Mouse (Mus musculus): Measurements from ENCODE around the gene Dot1l. TPM values are rescaled to one million over a fixed set of nuclear protein-coding genes. Genes with fewer than 3 reads are reported as not detected.

Gene Dot1l
- polyA plus RNA-seq, 1 experiment from 2014 or later: 23.9 TPM

- H3K4me3 ChIP-seq (ENCODE audit: low read depth, low read length): no peak overlapping the region
- WGBS: 94% methylated on average over 2 of the region's 2 CpGs
- ATAC-seq (ENCODE audit: insufficient read depth, low FRiP score, low TSS enrichment) (no peak), DNase-seq (ENCODE audit: low spot score) (no peak)
- H3K27me3 ChIP-seq (ENCODE audit: control insufficient read depth, insufficient read depth, low read length): no peaks in the 10 kb centered on the region
- no peaks in the 10 kb centered on the region for H3K9me3 ChIP-seq (ENCODE audit: control insufficient read depth, low read length)
- H3K9ac ChIP-seq (ENCODE audit: low read length): no peak overlapping the region
- peaks cover 14% of the 10 kb centered on the region for H3K36me3 ChIP-seq (ENCODE audit: control insufficient read depth, insufficient read depth, low read length)
- H3K27ac ChIP-seq (ENCODE audit: low read depth, low read length): no peak overlapping the region
- H3K4me2 ChIP-seq (ENCODE audit: low read depth): no peak overlapping the region
- peaks cover 2% of the 10 kb centered on the region; the same call in 1 of the 2 replicates for H3K4me1 ChIP-seq (ENCODE audit: control insufficient read depth, insufficient read depth, low read length)
These were observed 8.5 kb downstream of the Dot1l start for GRCm38 (mm10) chr10:80763502-80763901.

- Histone ChIP-seq H3K4me1 (ENCODE audit: control insufficient read depth, insufficient read depth, low read length) (peaks cover 2% of the 10 kb centered on the region; the same call in 1 of the 2 replicates), H3K9ac (ENCODE audit: low read length) (no peak overlapping the region), H3K36me3 (ENCODE audit: control insufficient read depth, insufficient read depth, low read length) (peaks cover 18% of the 10 kb centered on the region), H3K4me3 (ENCODE audit: low read depth, low read length) (no peak overlapping the region), H3K27ac (ENCODE audit: low read depth, low read length) (no peak overlapping the region), H3K27me3 (ENCODE audit: control insufficient read depth, insufficient read depth, low read length) (no peaks in the 10 kb centered on the region), H3K4me2 (ENCODE audit: low read depth) (no peak overlapping the region), H3K9me3 (ENCODE audit: control insufficient read depth, low read length) (no peaks in the 10 kb centered on the region)
- DNase-seq (ENCODE audit: low spot score) (no peak), ATAC-seq (ENCODE audit: insufficient read depth, low FRiP score, low TSS enrichment) (no peak)
- WGBS: 100% methylated on average over 2 of the region's 2 CpGs
These were observed 10.7 kb downstream of the Dot1l start for GRCm38 (mm10) chr10:80765746-80766145.

DNA sequence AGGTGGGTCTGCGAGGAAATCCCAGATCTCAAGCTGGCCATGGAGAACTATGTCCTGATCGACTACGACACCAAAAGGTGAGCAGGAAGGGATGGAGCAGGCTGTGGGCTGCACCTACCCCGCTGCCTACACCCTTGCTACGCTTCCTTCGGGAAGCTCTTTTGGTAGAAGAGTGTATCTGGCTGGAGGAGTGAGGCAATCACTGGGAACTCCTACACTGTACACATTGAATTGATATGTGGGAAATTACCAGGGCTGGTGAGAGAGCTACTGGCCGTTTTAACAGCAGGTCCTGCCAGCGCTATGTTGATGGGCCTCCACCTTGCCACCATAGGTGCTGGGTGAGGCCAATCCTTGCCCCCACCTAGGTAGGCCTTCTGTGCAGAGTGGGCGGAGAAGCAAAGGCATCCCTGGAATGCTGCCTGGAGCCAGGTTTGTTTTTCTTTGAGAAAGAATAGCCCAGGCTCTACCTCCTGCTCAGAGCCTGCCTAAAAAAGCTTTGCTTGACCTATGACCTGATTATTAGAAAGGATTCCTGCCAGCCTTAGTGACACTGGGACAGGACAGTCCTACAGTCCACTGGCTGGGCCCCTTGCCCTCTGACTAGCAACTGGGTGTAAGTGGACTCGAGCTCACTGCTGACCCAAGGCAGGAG, 11.3 kb downstream of the Dot1l start:
- 90% methylated on average over 10 of the region's 10 CpGs for WGBS
- ATAC-seq (ENCODE audit: insufficient read depth, low FRiP score, low TSS enrichment) (no peak), DNase-seq (ENCODE audit: low spot score) (no peak)
- Histone ChIP-seq H3K9ac (ENCODE audit: low read length) (no peak overlapping the region), H3K27ac (ENCODE audit: low read depth, low read length) (no peak overlapping the region), H3K4me1 (ENCODE audit: control insufficient read depth, insufficient read depth, low read length) (peaks cover 2% of the 10 kb centered on the region; the same call in 1 of the 2 replicates), H3K4me3 (ENCODE audit: low read depth, low read length) (no peak overlapping the region), H3K27me3 (ENCODE audit: control insufficient read depth, insufficient read depth, low read length) (no peaks in the 10 kb centered on the region), H3K9me3 (ENCODE audit: control insufficient read depth, low read length) (no peaks in the 10 kb centered on the region), H3K36me3 (ENCODE audit: control insufficient read depth, insufficient read depth, low read length) (peaks cover 21% of the 10 kb centered on the region), H3K4me2 (ENCODE audit: low read depth) (no peak overlapping the region)

DNA sequence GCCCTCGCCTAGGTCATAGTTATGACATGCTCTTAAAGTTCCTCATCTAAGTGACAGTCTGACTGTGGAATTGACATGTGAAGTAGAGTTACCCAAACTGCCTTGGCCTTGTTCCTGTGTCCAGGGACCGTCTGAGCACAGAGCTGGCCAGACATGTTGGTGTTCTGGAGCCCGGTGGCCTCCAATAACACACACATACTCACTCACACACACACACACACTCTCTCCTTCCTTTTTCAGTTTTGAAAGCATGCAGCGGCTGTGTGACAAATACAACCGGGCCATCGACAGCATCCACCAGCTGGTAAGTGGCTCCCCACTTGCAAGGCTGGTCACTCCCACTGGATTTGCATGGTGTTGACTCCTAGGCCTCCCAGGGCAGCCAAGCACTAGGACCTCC, 13.4 kb downstream of the Dot1l start:
- Histone ChIP-seq H3K4me2 (ENCODE audit: low read depth) (no peak overlapping the region), H3K27me3 (ENCODE audit: control insufficient read depth, insufficient read depth, low read length) (no peaks in the 10 kb centered on the region), H3K27ac (ENCODE audit: low read depth, low read length) (no peak overlapping the region), H3K4me3 (ENCODE audit: low read depth, low read length) (no peak overlapping the region), H3K9ac (ENCODE audit: low read length) (no peak overlapping the region), H3K36me3 (ENCODE audit: control insufficient read depth, insufficient read depth, low read length) (peaks cover 33% of the 10 kb centered on the region), H3K9me3 (ENCODE audit: control insufficient read depth, low read length) (no peaks in the 10 kb centered on the region), H3K4me1 (ENCODE audit: control insufficient read depth, insufficient read depth, low read length) (no peaks in the 10 kb centered on the region; the same call in 1 of the 2 replicates)
- ATAC-seq (ENCODE audit: insufficient read depth, low FRiP score, low TSS enrichment) (no peak), DNase-seq (ENCODE audit: low spot score) (no peak)
- 91% methylated on average over 6 of the region's 6 CpGs for WGBS

GRCm38 (mm10) chr10:80773816-80774215, 18.8 kb downstream of the Dot1l start:
- H3K27me3 ChIP-seq (ENCODE audit: control insufficient read depth, insufficient read depth, low read length): no peaks in the 10 kb centered on the region
- peaks cover 31% of the 10 kb centered on the region for H3K36me3 ChIP-seq (ENCODE audit: control insufficient read depth, insufficient read depth, low read length)
- H3K4me1 ChIP-seq (ENCODE audit: control insufficient read depth, insufficient read depth, low read length): no peaks in the 10 kb centered on the region
- no peak for ATAC-seq (ENCODE audit: insufficient read depth, low FRiP score, low TSS enrichment)
- H3K9me3 ChIP-seq (ENCODE audit: control insufficient read depth, low read length): no peaks in the 10 kb centered on the region
- H3K27ac ChIP-seq (ENCODE audit: low read depth, low read length): no peak overlapping the region
- 87% methylated on average over 5 of the region's 5 CpGs for WGBS
- no peak overlapping the region for H3K4me3 ChIP-seq (ENCODE audit: low read depth, low read length)
- no peak overlapping the region for H3K4me2 ChIP-seq (ENCODE audit: low read depth)
- H3K9ac ChIP-seq (ENCODE audit: low read length): no peak overlapping the region
- DNase-seq (ENCODE audit: low spot score): no peak

DNA sequence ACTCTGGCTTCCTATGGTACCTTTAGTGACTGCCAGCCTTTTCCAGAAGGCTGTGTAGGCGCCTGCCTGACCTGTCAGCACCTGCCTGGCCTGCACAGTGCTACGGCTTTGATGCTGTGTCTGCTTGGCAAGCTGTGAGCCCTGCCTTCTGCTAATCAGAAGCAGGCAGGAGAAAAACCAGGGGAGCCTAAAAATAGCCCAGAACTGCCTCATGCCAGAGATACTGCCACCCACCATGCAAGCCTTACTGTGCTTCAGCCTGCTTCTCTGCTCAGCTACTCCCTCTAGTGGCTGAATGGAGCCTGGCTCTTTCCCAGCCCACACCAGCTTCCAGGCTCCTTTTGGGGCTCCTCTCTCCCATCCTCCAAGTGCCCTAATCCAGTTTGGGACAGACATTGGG, 19.5 kb downstream of the Dot1l start:
- Histone ChIP-seq H3K9ac (ENCODE audit: low read length) (no peak overlapping the region), H3K27ac (ENCODE audit: low read depth, low read length) (no peak overlapping the region), H3K4me3 (ENCODE audit: low read depth, low read length) (no peak overlapping the region), H3K27me3 (ENCODE audit: control insufficient read depth, insufficient read depth, low read length) (no peaks in the 10 kb centered on the region), H3K9me3 (ENCODE audit: control insufficient read depth, low read length) (no peaks in the 10 kb centered on the region), H3K4me2 (ENCODE audit: low read depth) (no peak overlapping the region), H3K4me1 (ENCODE audit: control insufficient read depth, insufficient read depth, low read length) (no peaks in the 10 kb centered on the region), H3K36me3 (ENCODE audit: control insufficient read depth, insufficient read depth, low read length) (peaks cover 33% of the 10 kb centered on the region)
- DNase-seq (ENCODE audit: low spot score): peak; percentile 69
- 67% methylated on average over 2 of the region's 2 CpGs for WGBS
- ATAC-seq (ENCODE audit: insufficient read depth, low FRiP score, low TSS enrichment): no peak; the same call in 1 of the 2 replicates

DNA sequence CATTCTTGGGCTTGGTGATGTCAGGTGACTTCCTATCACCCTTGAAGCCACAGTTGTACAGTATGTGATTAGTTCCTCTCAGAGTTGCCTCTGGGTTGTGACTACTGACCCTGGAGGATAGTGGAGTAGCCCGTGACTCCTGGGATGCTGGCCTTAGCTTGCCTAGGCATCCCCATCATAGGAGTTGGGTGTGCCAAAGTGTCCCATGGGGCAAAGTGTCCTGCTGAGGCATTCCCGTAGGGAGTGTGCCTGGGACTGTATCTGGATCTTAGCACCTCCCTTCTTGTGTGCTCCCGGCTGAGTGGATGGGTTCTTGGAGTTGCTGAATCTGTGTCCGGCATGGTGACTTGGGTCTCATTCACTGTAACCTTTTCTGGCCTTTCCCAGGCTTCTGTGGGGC, 20.0 kb downstream of the Dot1l start:
- no peak overlapping the region for H3K27ac ChIP-seq (ENCODE audit: low read depth, low read length)
- no peak overlapping the region for H3K4me3 ChIP-seq (ENCODE audit: low read depth, low read length)
- H3K9me3 ChIP-seq (ENCODE audit: control insufficient read depth, low read length): no peaks in the 10 kb centered on the region
- no peak overlapping the region for H3K9ac ChIP-seq (ENCODE audit: low read length)
- no peaks in the 10 kb centered on the region for H3K4me1 ChIP-seq (ENCODE audit: control insufficient read depth, insufficient read depth, low read length)
- H3K36me3 ChIP-seq (ENCODE audit: control insufficient read depth, insufficient read depth, low read length): peaks cover 34% of the 10 kb centered on the region
- H3K27me3 ChIP-seq (ENCODE audit: control insufficient read depth, insufficient read depth, low read length): no peaks in the 10 kb centered on the region
- no peak overlapping the region for H3K4me2 ChIP-seq (ENCODE audit: low read depth)
- ATAC-seq (ENCODE audit: insufficient read depth, low FRiP score, low TSS enrichment) (no peak), DNase-seq (ENCODE audit: low spot score) (no peak)
- WGBS: 89% methylated on average over 4 of the region's 4 CpGs

DNA sequence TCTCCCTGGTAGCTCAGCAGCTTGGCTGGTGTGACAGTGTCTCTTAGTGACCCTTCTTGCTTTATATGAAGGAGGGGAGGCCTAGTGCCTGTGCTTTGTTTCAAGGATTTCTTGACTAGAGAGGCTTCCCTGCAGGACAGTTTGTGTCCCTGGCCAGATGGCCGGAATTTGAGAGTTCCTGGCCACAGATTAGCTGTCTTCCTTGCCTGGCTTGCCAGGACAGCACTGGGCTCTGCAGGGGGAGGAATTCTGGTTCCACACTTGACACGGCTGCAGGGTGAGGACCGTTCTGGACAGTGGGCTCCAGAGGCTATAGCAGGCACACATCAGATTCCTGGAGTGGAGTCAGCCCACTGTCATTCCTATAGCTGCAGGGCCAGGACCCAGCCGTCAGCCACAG, 20.7 kb downstream of the Dot1l start:
- 91% methylated on average over 4 of the region's 4 CpGs for WGBS
- ATAC-seq (ENCODE audit: insufficient read depth, low FRiP score, low TSS enrichment) (no peak), DNase-seq (ENCODE audit: low spot score) (no peak)
- H3K4me2 ChIP-seq (ENCODE audit: low read depth): no peak overlapping the region
- no peak overlapping the region for H3K9ac ChIP-seq (ENCODE audit: low read length)
- no peaks in the 10 kb centered on the region for H3K4me1 ChIP-seq (ENCODE audit: control insufficient read depth, insufficient read depth, low read length)
- no peak overlapping the region for H3K27ac ChIP-seq (ENCODE audit: low read depth, low read length)
- no peaks in the 10 kb centered on the region for H3K27me3 ChIP-seq (ENCODE audit: control insufficient read depth, insufficient read depth, low read length)
- peaks cover 34% of the 10 kb centered on the region for H3K36me3 ChIP-seq (ENCODE audit: control insufficient read depth, insufficient read depth, low read length)
- H3K9me3 ChIP-seq (ENCODE audit: control insufficient read depth, low read length): no peaks in the 10 kb centered on the region
- no peak overlapping the region for H3K4me3 ChIP-seq (ENCODE audit: low read depth, low read length)

GRCm38 (mm10) chr10:80776358-80776869, 21.4 kb downstream of the Dot1l start:
- DNase-seq (ENCODE audit: low spot score) (no peak), ATAC-seq (ENCODE audit: insufficient read depth, low FRiP score, low TSS enrichment) (no peak)
- Histone ChIP-seq H3K27ac (ENCODE audit: low read depth, low read length) (no peak overlapping the region), H3K4me2 (ENCODE audit: low read depth) (no peak overlapping the region), H3K36me3 (ENCODE audit: control insufficient read depth, insufficient read depth, low read length) (peaks cover 32% of the 10 kb centered on the region), H3K4me1 (ENCODE audit: control insufficient read depth, insufficient read depth, low read length) (no peaks in the 10 kb centered on the region), H3K9ac (ENCODE audit: low read length) (no peak overlapping the region), H3K9me3 (ENCODE audit: control insufficient read depth, low read length) (no peaks in the 10 kb centered on the region), H3K27me3 (ENCODE audit: control insufficient read depth, insufficient read depth, low read length) (no peaks in the 10 kb centered on the region), H3K4me3 (ENCODE audit: low read depth, low read length) (no peak overlapping the region)
- 96% methylated on average over 6 of the region's 6 CpGs for WGBS

All from neural tube, embryonic 11.5 days (tissue).